In the genomic region with DNA sequence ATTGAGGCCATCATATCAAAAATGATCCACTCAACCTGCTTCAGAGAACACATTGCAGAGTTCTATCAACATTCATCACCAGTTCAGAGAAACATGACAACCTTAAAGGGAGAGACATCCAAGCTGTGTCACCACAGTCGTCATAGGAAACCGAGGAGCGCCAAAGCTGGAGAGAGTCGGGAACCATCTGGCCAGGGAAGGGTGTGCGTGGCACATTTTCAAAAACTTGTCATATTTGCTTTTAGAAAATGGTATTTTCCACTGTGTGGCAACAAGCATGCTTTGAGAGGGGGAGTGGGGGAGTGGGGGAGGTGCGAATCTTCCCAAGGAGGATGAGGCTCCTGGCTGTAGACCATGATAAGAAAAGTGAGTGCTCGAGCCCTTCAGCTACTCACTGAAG, we compare ENCODE assay signal across 10 mouse cellular contexts.
DNase-seq lines count a peak whose midpoint lies in the region; ATAC-seq and TF ChIP-seq lines count a peak whose summit lies in the region.
"Had no signal": no experiment of that assay in that cellular context is flagged by ENCODE, and none has a peak within 500 bp of the region (broad histone marks: within the 10 kb centered on the region; RNA-seq: fewer than 3 reads in every experiment).

No protein-coding gene starts in this region.

- TF ChIP-seq CTCF in stomach, postnatal 0 days (IDR thresholded peaks at IDR 0.05; ENCODE audit: low read depth) = no peak

- no peak overlapping the region for H3K9ac ChIP-seq in forebrain, embryonic 14.5 days (ENCODE audit: low read length)
- no peak overlapping the region for H3K9ac ChIP-seq in forebrain, embryonic 11.5 days (ENCODE audit: low read length)
- no peak overlapping the region for H3K9ac ChIP-seq in stomach, postnatal 0 days (ENCODE audit: low read length)
- H3K9ac ChIP-seq: neural tube, embryonic 15.5 days had no signal

- no peak for TF ChIP-seq EP300 in stomach, postnatal 0 days (optimal IDR thresholded peaks at IDR 0.05)

- DNase-seq in forebrain, embryonic 14.5 days (ENCODE audit: low spot score) = peak; percentile 87
- DNase-seq in forebrain, embryonic 11.5 days (ENCODE audit: low spot score) = no peak
- DNase-seq in left cerebral cortex, adult 11 months (ENCODE audit: low spot score) = peak; percentile 57
- DNase-seq in lung, postnatal 14 days = peak; percentile 66
- DNase-seq in testis, postnatal 14 days (ENCODE audit: low spot score) = no peak
- no peak for DNase-seq in adrenal gland, adult (ENCODE audit: inconsistent age in 2 of 2, low spot score in 1 of 2)
- DNase-seq in stomach, postnatal 0 days (ENCODE audit: low spot score) = no peak
- DNase-seq: kidney, adult 2 months had no signal

- H3K4me3 ChIP-seq in forebrain, embryonic 14.5 days (ENCODE audit: low read depth, low read length) = no peak overlapping the region
- H3K4me3 ChIP-seq in forebrain, embryonic 11.5 days (ENCODE audit: low read depth, low read length) = no peak overlapping the region
- H3K4me3 ChIP-seq in stomach, postnatal 0 days (ENCODE audit: low read depth, low read length) = no peak overlapping the region
- H3K4me3 ChIP-seq: neural tube, embryonic 15.5 days had no signal

- no peaks in the 10 kb centered on the region for H3K9me3 ChIP-seq in forebrain, embryonic 14.5 days (replicated peaks; ENCODE audit: control insufficient read depth, low read length)
- no peaks in the 10 kb centered on the region for H3K9me3 ChIP-seq in forebrain, embryonic 11.5 days (ENCODE audit: control insufficient read depth, low read length)
- H3K9me3 ChIP-seq in stomach, postnatal 0 days (ENCODE audit: control insufficient read depth, low read length) = no peaks in the 10 kb centered on the region
- H3K9me3 ChIP-seq: neural tube, embryonic 15.5 days had no signal

- peaks cover 4% of the 10 kb centered on the region for H3K36me3 ChIP-seq in forebrain, embryonic 14.5 days (ENCODE audit: control insufficient read depth, insufficient read depth, low read length)
- no peaks in the 10 kb centered on the region for H3K36me3 ChIP-seq in forebrain, embryonic 11.5 days (ENCODE audit: control insufficient read depth, insufficient read depth, low read length)
- H3K36me3 ChIP-seq in stomach, postnatal 0 days (ENCODE audit: control insufficient read depth, insufficient read depth, low read length) = no peaks in the 10 kb centered on the region

- H3K4me1 ChIP-seq in forebrain, embryonic 14.5 days (ENCODE audit: control insufficient read depth, insufficient read depth, low read length) = no peaks in the 10 kb centered on the region
- peaks cover 3% of the 10 kb centered on the region; the same call in 1 of the 2 replicates for H3K4me1 ChIP-seq in forebrain, embryonic 11.5 days (replicated peaks; ENCODE audit: control insufficient read depth, insufficient read depth, low read length)
- H3K4me1 ChIP-seq in stomach, postnatal 0 days (replicated peaks; ENCODE audit: control insufficient read depth, insufficient read depth) = no peaks in the 10 kb centered on the region

- ATAC-seq in forebrain, embryonic 14.5 days = peak; percentile 88
- ATAC-seq in forebrain, embryonic 11.5 days (replicated peaks; ENCODE audit: low FRiP score) = no peak
- ATAC-seq in common myeloid progenitor, adult 5-6 weeks (replicated peaks; ENCODE audit: low read depth, poor library complexity, severe bottlenecking) = peak; percentile 28; the same call in 1 of the 2 replicates
- ATAC-seq in stomach, postnatal 0 days (ENCODE audit: low FRiP score, low TSS enrichment) = no peak

- H3K27ac ChIP-seq in forebrain, embryonic 14.5 days (ENCODE audit: low read depth, low read length) = 0 out of 2 replicates have a peak overlapping the region, but pooled peaks have one; percentile 68
- H3K27ac ChIP-seq in forebrain, embryonic 11.5 days (ENCODE audit: low read depth, low read length) = no peak overlapping the region
- no peak overlapping the region for H3K27ac ChIP-seq in stomach, postnatal 0 days (replicated peaks)

- 61% methylated on average over 7 of the region's 7 CpGs for WGBS in forebrain, embryonic 14.5 days
- WGBS in forebrain, embryonic 11.5 days = 84% methylated on average over 7 of the region's 7 CpGs
- 59% methylated on average over 7 of the region's 7 CpGs for WGBS in stomach, postnatal 0 days

- no peak overlapping the region for H3K4me2 ChIP-seq in forebrain, embryonic 14.5 days (ENCODE audit: low read length)
- no peak overlapping the region for H3K4me2 ChIP-seq in forebrain, embryonic 11.5 days (ENCODE audit: low read depth, low read length, severe bottlenecking)
- H3K4me2 ChIP-seq in stomach, postnatal 0 days (replicated peaks; ENCODE audit: low read depth) = no peak overlapping the region
- H3K4me2 ChIP-seq: neural tube, embryonic 15.5 days had no signal

- H3K27me3 ChIP-seq in forebrain, embryonic 14.5 days (replicated peaks; ENCODE audit: control insufficient read depth, insufficient read depth, low read length) = no peaks in the 10 kb centered on the region
- no peaks in the 10 kb centered on the region for H3K27me3 ChIP-seq in forebrain, embryonic 11.5 days (ENCODE audit: control insufficient read depth, insufficient read depth, low read length)
- no peaks in the 10 kb centered on the region for H3K27me3 ChIP-seq in stomach, postnatal 0 days (ENCODE audit: control insufficient read depth, insufficient read depth, low read length)

Comparison
In these comparisons a context has a peak if more than half of its experiments do, and no peak if none do; other contexts are left out.
1. ATAC-seq: peak in forebrain, embryonic 14.5 days (single experiment) and common myeloid progenitor, adult 5-6 weeks (single experiment); none in forebrain, embryonic 11.5 days (single experiment) and stomach, postnatal 0 days (single experiment).
2. DNase-seq: peak in forebrain, embryonic 14.5 days (single experiment), left cerebral cortex, adult 11 months (single experiment) and lung, postnatal 14 days (single experiment); none in forebrain, embryonic 11.5 days (single experiment), testis, postnatal 14 days (single experiment), adrenal gland, adult (0 of 2) and stomach, postnatal 0 days (single experiment).